Mouse (Mus musculus) adrenal gland, postnatal 36 days (tissue): ENCODE measurements around the gene Matn1. TPM values are rescaled to one million over a fixed set of nuclear protein-coding genes. Genes with fewer than 3 reads are reported as not detected.

ENCODE experiments used
- DNase-seq, 2 experiments: peaks; one replicate each; pipeline ENCODE4 v3.0.0; 2021; ENCODE audit warnings: mixed read lengths in 1 of 2
- total RNA-seq, 2 experiments: library from RNA; stranded (reverse); gene quantifications; 2 replicates each; pipeline ENCODE4 v1.2.3; 2021

The Matn1 gene
- total RNA-seq, 2 experiments from 2014 or later, result not detected

DNA sequence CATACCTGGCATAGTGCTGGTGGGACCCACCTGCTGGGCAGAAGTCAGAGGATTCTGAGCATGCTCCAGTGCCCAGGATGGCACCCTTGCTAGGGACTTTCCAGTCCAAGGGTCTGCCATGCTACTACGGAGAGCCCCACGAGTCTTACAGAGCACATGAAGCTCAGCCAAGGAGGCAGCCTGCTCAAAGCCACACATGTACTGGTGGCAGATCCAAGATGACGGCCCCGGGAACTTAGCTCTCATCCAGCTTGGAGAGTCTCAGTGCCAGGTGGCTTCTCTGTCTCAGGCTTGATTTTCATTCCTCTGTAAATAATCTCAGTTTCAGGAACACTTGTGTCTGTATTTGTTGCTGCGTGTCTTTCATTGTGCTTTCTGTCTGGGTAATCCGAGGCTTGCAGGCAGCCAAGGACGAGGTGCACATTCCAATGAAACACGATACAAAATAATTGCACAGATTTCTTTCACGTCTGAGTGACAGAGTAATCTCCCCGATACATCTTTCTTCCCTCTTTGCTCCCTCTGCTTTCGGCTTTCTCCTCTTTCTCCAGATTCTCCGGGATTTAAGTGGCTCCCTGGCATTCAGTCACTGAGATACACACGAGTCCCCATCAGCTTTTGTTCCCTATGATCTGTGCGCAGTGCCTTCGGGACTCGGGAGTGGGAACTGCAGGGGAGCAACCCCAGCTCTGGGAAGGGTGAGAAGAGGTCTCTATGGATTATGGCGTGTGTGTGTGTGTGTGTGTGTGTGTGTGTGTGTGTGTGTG is 40.4 kb downstream of the Matn1 start:
- DNase-seq, result no peak

- no peak for DNase-seq
Observed at GRCm38 (mm10) chr4:130987046-130987445, 42.9 kb downstream of the Matn1 start.

DNA sequence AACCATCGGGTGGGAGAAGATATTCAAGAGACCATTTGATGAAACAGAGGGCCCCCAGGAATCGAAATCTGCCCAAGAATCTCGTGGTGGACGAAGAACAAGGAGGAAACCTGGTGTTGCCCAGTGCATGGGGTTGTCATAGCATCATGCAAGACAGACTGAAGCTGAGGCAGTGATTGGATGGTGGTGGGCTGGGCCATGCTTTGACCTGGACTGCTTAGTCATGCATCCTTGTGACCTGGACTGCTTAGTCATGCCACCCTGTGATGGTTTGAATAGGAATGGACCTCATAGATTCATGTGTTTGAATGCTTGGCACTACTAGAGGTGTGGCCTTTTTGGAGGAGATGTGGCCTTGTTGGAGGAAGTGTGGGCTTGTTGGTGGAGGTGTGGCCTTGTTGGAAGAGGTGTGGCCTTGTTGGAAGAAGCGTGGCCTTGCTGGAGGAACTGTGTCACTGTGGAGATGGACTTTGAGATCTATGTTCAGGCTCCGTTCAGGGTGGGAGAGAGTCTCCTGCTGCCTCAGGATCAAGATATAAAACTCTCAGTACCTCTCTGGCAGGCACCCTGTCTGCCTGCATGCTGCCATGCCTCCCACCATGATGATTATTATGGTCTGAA is 44.1 kb downstream of the Matn1 start:
- DNase-seq, result no peak

GRCm38 (mm10) chr4:130989146-130989545 is 45.0 kb downstream of the Matn1 start:
- DNase-seq, result no peak

DNA sequence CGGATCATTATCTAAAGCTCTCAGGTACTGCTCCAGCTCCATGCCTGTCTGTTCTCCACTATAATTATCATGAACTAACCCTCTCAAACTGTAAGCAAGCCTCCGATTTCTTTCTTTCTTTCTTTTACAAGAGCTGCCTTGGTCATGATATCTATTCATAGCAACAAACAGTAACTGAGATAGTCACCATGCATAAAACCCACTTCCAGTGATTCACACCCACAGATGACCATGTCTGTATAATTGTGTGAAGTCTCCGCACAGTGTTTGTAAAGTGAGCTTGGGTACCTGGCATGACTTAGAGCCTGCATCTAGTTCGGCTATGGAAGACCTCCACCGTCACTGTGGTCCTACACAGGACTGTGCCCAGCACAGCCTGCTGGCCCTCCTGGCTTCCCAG is 46.8 kb downstream of the Matn1 start:
- no peak for DNase-seq

- DNase-seq, result no peak
Observed at GRCm38 (mm10) chr4:130994556-130994955, 50.4 kb downstream of the Matn1 start.

DNA sequence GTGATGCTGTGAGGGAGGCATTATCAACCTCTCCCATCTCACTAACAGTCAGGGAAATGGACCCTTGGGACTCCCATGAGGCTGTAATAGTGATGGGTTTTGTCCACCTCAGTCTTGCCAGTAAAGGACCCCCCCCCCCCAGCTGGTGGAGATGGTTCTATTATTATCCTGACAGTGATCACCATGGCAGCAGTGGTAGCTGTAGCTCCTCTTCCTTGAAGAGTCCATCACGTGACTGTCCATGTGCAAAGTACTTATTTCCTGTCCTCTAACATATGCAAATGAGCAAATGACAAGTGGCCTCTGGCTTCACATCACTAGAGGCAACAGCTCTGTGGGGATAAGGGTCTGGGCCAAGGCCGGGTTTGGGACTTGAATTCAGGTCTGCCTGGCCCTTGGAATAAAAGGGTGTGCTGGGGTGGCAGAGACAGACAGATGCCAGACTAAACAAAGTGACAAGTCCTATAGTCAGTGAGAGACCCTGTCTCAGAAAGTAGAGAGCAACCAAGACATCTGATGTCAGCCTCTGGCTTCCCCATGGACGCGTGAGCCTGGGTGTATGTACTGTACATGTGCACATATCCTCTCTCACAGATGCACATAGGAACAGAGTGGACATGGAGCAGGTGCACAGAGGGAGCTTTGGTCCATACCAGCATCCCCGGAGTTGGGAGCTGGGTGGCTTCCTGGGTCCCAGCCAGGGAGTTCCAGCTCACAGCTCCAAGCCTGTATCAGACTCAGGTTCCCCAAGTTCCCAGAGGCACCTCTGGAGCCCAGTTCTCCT is 55.8 kb downstream of the Matn1 start:
- DNase-seq, result no peak

DNA sequence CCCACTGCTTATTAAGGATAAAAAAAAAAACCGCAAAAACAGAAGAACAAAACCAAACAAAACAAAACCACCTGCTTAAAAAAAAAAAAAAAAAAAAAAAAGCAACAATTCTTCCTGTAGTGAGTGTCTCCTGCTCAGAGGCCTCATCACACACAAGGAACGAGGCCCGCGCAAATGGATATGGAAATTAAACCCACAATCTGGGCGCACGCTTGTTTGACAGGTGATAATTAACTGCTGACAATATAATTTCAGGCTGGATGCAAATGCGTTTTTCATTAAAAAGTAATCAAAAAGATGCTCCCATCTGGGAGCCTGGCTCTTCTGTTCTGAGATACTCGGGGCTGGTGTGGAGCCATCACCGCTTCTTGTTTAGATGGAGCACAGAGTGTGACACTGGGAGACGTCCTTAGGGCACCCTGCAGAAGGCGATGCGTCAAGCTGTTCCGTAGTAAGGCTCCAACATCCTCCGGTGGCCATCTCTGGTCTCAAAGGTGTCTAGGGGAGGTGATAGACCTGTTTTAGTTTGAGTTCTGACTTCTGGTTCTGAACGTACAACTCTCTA is 56.5 kb downstream of the Matn1 start:
- DNase-seq, result no peak

Other genes with a start within 250 kb of the Matn1 start
- gene Sdc3, start 151.8 kb upstream of the Matn1 start, total RNA-seq, result 100 to 1,000 TPM; 294 to 435 TPM
- 10 to 100 TPM; 21.7 to 31.3 TPM for gene Laptm5, start 31.3 kb upstream of the Matn1 start, total RNA-seq